Mouse (Mus musculus) hindlimb bud, embryonic 11.5 days (tissue): Measurements from ENCODE around the gene Vmn1r239-ps.
"Not testable (repeated sequence)": the region's sequence is repeated elsewhere in the genome, so short reads cannot be mapped to it uniquely, and the experiment has no call there.

Experiments used
- DNase-seq: peaks from one replicate; pipeline ENCODE4 v3.0.0-alpha.2; 2012; ENCODE audit warnings: low read depth, low spot score; ENCODE audit errors: extremely low spot score

The Vmn1r239-ps gene

DNA sequence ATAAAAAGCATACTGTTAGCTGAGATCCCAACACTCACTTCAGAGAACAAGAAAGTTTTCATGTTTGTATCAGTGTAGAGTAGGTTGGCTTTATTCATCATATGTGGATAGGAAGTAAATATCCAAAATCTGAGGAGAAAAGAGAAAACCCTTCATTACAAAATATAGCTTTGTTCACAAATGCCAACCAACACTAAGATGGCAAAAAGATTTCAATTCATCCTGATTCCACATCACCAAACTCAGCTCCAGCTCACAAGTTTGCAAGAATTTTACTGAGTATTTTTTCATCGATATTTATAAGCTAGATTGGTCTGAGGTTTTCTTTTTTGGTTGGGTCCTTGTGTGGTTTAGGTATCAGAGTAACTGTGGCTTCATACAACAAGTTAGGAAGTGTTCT, at the start of gene Vmn1r239-ps:
Vmn1r239-ps (minus strand) TSS at position 101 of the 400 bp plus-strand sequence.
- not testable (repeated sequence) for DNase-seq

DNA sequence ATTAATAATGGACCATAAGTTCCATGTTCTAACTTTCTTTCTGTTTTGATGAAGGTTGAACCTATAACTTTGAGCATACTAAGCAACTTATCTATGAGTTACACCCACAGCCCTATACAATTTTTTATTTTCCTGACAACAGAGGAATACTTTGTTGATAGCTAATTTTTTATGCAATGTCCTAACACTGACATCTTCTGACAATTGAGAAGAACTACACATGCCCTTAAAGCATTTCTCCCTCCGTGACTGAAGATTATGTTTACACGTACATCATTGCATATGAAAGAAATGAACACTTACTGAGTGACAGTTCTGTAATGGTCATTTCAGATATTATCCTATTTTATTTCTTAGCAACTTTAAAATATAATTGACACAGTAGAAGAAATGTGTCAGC, 36.0 kb upstream of the Vmn1r239-ps start:
- no peak for DNase-seq

DNA sequence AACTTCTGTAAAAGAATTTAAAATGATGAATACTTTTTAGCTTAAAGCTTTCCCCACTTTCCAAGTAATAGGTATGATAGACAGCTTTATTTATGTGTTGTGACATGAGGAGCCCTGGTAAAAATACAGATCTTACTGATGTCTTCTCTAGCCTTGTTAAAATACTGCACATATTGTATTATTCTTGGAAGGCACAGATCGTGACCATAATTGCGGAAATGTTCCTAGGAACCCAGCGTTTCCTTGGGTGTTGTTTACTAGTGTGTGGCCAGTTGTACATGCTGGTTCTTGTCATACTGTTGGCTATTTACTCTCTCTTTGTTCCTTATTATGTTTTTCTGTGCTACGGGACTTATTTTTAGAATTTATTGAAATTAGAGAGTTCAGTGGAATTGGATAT, 10.1 kb downstream of the Vmn1r239-ps start:
- no peak for DNase-seq

DNA sequence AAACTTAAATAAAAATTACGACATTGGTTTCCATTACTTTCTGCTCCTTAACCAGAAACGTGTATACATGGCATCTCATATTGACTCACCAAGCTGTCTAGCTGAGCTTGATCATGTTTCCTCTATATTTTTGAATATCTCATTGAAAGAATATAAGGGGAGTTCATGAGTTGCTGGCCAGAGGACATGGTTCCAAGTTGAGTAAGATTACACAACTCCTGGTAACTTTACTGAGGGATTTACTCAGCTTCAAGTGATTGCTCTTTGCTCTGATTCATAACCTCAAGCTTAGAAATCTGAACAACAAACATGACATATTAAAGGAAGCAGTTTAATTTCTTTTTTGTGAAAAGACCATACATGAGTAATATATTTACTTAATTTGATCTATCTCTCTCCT, 18.1 kb downstream of the Vmn1r239-ps start:
- no peak for DNase-seq

DNA sequence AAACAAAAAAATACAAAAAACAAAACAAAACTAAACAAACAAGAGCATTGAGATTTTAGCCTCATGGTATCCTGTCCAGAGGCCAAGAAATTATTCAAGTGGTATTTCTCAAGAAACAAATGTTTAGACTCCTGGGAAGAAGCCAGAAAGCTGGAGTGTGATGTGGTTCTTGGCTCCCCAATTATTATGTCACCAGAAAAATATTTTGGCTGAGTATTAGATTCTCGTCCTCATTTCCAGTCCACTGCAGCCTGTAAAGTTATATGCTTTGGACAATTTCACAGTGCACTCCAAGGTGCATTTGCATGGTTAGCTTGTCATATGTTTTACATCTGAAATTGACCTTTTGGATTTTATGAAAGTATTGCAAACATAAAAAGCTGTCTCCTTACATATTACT, 23.8 kb downstream of the Vmn1r239-ps start:
- no peak for DNase-seq

DNA sequence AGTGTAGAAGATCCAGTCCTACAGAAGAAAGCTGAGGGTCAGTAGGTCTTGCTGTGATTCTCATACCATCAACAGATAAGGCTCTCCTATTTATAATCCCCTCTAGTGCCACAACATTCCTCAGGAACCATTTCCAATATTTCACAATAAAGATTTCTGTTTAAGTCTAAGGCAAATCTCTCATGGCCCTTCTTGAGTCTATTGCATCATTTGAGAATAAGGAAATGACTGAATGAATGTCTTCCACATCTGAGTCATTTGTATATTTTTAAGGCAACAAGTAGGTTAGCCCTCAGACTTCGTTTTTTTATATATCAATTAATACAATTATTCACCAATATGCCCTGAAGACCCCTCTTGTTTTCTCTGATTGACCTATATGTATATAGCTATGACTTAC, 24.4 kb downstream of the Vmn1r239-ps start, which contains the start of gene Il13ra2:
Il13ra2 (minus strand) TSS at position 64 of the 400 bp plus-strand sequence.
- no peak for DNase-seq
